Mouse (Mus musculus): ENCODE measurements around the gene Nlrp6.
"Not testable (repeated sequence)": the region's sequence is repeated elsewhere in the genome, so short reads cannot be mapped to it uniquely, and the experiment has no call there.

Gene Nlrp6

DNA sequence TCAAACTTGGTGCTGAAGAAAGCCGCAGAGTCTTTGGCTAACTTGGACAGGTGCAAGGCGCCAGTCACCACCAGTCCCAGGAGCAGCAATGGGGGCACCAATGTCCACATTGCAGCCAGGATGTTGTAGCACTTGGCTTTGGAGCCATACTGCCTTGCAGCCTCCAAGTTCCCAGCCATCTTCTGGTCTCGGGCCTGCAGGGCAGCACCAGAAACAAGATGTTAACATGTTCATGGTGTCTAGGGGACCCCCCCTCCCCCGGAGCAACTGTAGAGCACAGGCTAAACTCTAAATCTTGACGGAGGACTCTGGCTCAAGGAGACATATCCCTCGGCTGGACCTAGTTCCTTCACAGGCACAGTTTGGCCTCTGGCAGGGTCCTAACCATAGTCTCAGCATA, 28.6 kb downstream of the Nlrp6 start:
- in situ Hi-C loops (cut with MboI, MseI): loop anchor here in 1 of 2 experiments (5.0 kb wide), 1 partner anchor 223 kb away; the partner anchor contains the start of gene Rnh1

GRCm38 (mm10) chr7:140949824-140950530, 29.3 kb downstream of the Nlrp6 start, which contains the start of gene Ifitm5:
Ifitm5 (minus strand) TSS chr7:140950291.
- in situ Hi-C loops (cut with MboI, MseI): loop anchor here in 1 of 2 experiments (5.0 kb wide), 1 partner anchor 222 kb away; the partner anchor contains the start of gene Rnh1

GRCm38 (mm10) chr7:140951051-140951450, 30.3 kb downstream of the Nlrp6 start:
- in situ Hi-C loops (cut with MboI, MseI): no loop called here

DNA sequence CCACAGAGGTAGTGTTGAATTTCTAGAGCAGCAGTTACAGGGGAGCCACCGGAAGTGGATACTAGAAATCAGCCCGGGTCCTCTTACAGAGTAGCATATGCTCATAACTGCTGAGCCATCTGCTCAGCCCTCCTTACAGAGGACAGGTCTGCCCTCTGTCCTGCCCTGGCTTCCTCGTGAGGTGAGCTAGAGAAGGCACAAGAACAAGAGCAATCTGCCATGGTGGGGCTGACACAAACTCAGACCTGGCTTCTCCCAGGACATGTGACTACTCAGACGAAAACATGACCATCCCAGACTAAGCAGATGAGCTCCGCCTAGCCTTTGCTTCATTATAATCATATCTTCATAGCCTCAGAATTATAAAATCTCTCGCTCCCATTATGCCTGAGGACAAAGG, 31.1 kb downstream of the Nlrp6 start:
- in situ Hi-C loops (cut with MboI, MseI): no loop called here

- in situ Hi-C loops (cut with MboI, MseI): no loop called here
Observed at GRCm38 (mm10) chr7:140952441-140952840, 31.7 kb downstream of the Nlrp6 start.

DNA sequence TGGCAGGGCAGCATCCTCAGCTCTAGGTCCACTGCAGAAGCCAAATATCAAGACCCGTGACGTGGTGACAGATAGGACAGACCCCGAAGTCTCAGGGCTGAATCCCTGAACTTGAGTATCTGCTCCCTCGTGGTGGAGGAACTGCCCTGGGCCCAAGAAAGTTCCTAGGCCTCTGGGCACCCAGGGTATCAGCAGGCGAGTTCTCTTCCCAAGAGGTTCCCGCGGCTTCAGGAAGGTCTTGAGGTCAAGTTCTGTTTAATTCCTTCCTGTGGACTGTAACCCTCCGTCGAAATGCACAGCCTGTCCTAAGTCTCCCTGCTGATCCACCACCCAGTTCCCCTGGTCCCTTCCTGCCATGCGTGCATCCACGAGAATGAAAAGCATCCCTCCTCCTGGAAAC, 32.4 kb downstream of the Nlrp6 start:
- in situ Hi-C loops (cut with MboI, MseI): no loop called here

- in situ Hi-C loops (cut with MboI, MseI): no loop called here
Observed at GRCm38 (mm10) chr7:140953800-140954732, 33.4 kb downstream of the Nlrp6 start.

- in situ Hi-C loops (cut with MboI, MseI): loop anchor here (5.0 kb wide), 2 partner anchors 93 to 223 kb away; no protein-coding TSS in a partner anchor
Observed at GRCm38 (mm10) chr7:140954733-140955071, 34.0 kb downstream of the Nlrp6 start.

- in situ Hi-C loops (cut with MboI, MseI): loop anchor here (5.0 kb wide), 2 partner anchors 92 to 222 kb away; no protein-coding TSS in a partner anchor
Observed at GRCm38 (mm10) chr7:140955342-140955741, 34.6 kb downstream of the Nlrp6 start.

DNA sequence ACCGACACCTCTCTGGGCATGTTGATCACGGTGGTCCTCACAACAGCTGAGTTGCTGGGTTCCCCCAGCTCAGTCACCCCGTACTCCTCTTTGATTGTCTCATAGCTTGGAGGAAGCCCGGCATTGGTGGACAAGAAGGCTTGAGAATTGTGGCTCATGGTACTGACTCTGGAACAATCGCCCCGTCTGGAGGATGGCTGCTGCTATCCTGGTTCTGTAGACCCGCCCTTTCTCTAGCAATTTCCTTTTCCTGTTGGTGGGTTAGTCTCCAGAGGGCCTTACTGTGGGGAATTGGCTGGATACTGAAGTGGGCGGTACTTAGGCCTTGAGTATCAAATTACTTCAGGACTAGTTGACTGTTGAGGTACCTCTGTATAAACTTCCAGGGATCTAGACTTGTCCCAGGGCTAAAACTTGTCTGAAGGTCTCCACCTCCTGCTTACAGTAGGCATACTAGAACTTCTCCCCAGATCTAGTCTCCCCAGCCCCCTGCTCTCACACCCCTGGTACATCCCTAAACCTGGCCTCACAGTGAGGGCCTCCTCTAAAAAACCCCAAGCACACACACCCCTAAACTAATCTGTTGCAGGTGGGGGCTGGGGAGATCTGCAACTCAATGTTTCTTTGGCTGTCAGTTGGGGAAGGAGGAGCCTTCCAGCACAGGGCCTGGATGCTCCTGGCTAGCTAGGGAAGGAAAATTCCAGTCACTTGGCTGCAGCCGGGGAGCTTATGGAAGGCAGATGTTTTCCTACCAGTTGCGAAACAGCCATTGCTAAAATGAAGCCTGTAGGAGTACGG, 35.3 kb downstream of the Nlrp6 start, which contains the start of the genes Gm45717 and Ifitm2:
TSS of gene Gm45717 (minus strand) at position 180 of the 798 bp plus-strand sequence.
TSS of gene Ifitm2 (minus strand) at position 230 of the 798 bp plus-strand sequence.
- in situ Hi-C loops (cut with MboI, MseI): loop anchor here (5.0 kb wide), 2 partner anchors 91 to 221 kb away; no protein-coding TSS in a partner anchor

- in situ Hi-C loops (cut with MboI, MseI): loop anchor here (5.0 kb wide), 2 partner anchors 91 to 221 kb away; no protein-coding TSS in a partner anchor
Observed at GRCm38 (mm10) chr7:140956556-140956869, 35.8 kb downstream of the Nlrp6 start.

DNA sequence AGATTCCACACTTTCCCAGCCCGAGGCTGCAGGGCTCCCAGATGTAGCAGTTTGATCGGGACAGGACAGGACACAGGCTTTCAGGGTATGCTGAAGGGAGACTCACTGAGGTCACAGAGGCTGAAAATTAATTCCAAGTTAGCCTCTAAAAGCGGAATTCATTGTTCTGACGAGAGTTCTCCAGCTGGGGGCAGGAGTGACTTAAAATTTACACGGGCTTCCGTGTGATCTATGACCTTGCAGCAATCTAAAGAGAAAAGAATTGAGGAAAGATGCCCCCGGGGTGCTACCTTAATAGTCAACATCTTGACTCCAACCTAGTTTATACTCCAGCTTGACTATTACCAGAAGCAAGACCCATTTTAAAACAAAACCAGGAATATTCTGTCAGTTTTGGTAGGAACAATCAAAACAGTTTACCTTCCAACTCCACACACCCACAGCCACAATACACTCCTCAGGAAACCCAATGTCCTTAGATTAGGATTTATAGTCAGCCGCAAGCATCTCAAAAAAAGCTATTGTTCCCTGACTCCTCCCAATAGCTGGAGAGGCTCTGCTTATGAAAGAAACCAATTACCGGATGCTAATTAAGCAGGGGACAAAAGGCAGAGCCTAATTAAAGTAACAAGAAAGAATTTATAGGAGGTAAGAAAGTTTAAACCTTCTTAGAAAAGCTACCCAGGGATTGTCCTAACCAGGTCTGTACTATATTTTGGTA, 38.6 kb downstream of the Nlrp6 start:
- in situ Hi-C loops (cut with MboI, MseI): loop anchor here (5.0 kb wide), 2 partner anchors 88 to 218 kb away; no protein-coding TSS in a partner anchor

- in situ Hi-C loops (cut with MboI, MseI): no loop called here
Observed at GRCm38 (mm10) chr7:140960026-140960425, 39.3 kb downstream of the Nlrp6 start.

- in situ Hi-C loops (cut with MboI, MseI): no loop called here
Observed at GRCm38 (mm10) chr7:140961416-140961815, 40.7 kb downstream of the Nlrp6 start.

- in situ Hi-C loops (cut with MboI, MseI): no loop called here
Observed at GRCm38 (mm10) chr7:140962733-140963132, 42.0 kb downstream of the Nlrp6 start.

GRCm38 (mm10) chr7:140966921-140967320, 46.2 kb downstream of the Nlrp6 start, which contains the start of gene Ifitm1:
Ifitm1 (plus strand) TSS chr7:140967221.
- in situ Hi-C loops (cut with MboI, MseI): no loop called here

GRCm38 (mm10) chr7:140967862-140968591, 47.3 kb downstream of the Nlrp6 start:
- in situ Hi-C loops (cut with MboI, MseI): no loop called here

DNA sequence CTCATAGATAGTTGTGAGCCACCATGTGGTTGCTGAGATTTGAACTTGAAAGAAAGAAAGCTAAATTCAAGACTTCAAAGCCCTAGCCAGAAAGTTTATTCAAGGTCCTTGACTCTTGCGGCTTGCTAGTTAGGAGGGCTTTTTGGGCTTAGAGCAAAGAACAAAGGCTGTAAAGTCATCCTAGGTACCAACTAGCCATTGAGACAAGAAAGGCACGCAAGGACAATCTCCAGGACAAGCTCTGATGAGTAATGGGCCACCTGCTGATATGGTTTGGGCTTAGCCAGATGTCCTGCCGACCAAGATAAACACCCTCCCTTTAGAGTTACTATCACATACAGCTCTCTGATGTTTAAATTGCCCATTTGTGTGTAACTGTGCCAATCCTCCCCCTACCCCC, 48.0 kb downstream of the Nlrp6 start:
- in situ Hi-C loops (cut with MboI, MseI): not testable (repeated sequence)

GRCm38 (mm10) chr7:140970931-140971330, 50.2 kb downstream of the Nlrp6 start:
- in situ Hi-C loops (cut with MboI, MseI): no loop called here
